Mouse (Mus musculus) granulocyte monocyte progenitor cell, adult 5-6 weeks (primary cell): ENCODE measurements around the gene Syn2. TPM values are rescaled to one million over a fixed set of nuclear protein-coding genes. Genes with fewer than 3 reads are reported as not detected.

Experiments
- ATAC-seq: replicated peaks from 2 replicates; pipeline ENCODE4 v1.8.0; 2016; ENCODE audit warnings: mild to moderate bottlenecking, moderate TSS enrichment, inconsistent platforms; ENCODE audit not compliant: poor library complexity, severe bottlenecking
- total RNA-seq, 2 experiments: library from RNA; stranded (forward) in 1 of 2; stranded (reverse) in 1 of 2; fragments of 200-712, 200-1000 nt in 1 of 2; fragments of >200 nt in 1 of 2; fragmentation: Nextera tagmentation in 1 of 2; gene quantifications; 2 replicates each; pipeline ENCODE4 v1.2.3; 2014 to 2017

Gene Syn2
- total RNA-seq, 2 experiments from 2014 or later = not detected

DNA sequence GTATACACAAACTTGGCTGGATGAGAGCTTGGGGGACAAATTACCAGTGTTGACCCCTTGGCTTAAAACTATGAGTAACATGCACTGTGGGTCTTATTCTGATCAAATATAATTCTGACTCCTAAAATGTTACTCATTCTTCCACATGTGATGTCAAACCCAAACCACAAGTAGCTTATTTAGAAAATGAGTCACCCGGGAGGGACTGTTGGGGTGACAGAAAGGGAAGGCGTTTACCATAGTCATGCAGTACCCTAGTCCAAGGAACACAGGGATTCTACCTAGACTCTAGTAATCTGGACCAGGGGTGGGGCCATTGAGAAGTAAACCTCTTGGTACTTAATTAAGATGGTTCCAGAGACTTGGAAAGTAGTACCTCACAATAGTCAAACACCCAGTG lies 149.5 kb downstream of the Syn2 start:
- peak; percentile 20; the same call in 1 of the 2 replicates for ATAC-seq

DNA sequence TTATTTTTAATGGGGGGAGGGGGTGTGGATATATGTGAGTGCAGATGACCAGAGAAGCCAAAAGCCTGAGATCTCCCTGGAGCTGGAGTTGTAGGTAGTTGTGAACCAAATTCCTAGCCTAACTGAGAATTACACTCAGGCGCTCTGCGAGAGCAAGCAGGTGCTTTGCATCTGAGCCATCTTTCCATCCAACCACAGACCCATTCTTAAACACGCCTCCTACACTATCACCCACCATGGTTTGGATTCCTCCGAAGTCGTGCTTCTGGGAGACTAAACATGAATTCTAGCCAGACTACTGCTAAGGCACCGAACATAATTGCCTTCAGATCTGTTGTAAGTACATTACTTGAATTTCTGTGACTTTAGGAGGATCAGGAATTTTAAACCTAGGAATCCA lies 151.7 kb downstream of the Syn2 start:
- no peak for ATAC-seq

- no peak for ATAC-seq
These were observed 153.5 kb downstream of the Syn2 start for GRCm38 (mm10) chr6:115288223-115288622.

GRCm38 (mm10) chr6:115290561-115290960 lies 155.9 kb downstream of the Syn2 start:
- no peak for ATAC-seq

GRCm38 (mm10) chr6:115291068-115291467 lies 156.4 kb downstream of the Syn2 start:
- peak; percentile 30; the same call in 1 of the 2 replicates for ATAC-seq

DNA sequence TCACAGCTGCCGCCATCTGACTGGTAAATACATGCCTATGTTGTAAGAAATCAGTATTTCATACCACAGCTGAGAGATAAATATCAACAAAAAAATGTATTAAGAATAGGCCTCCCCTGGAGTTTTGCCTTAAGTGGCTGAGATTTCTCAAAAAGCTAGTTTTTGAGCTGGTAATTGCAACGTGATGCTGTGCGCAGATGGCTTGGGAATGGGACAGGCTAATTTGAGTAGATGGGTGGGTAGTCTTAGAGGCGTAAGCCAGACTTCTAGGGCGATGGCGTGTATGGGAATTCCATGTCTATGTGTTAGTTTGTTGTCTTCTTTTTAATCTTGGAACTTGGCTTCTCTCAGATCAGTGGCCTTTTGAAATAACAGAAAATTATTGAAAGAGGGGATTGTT lies 157.1 kb downstream of the Syn2 start:
- no peak for ATAC-seq

- no peak for ATAC-seq
These were observed 157.9 kb downstream of the Syn2 start for GRCm38 (mm10) chr6:115292621-115293020.

DNA sequence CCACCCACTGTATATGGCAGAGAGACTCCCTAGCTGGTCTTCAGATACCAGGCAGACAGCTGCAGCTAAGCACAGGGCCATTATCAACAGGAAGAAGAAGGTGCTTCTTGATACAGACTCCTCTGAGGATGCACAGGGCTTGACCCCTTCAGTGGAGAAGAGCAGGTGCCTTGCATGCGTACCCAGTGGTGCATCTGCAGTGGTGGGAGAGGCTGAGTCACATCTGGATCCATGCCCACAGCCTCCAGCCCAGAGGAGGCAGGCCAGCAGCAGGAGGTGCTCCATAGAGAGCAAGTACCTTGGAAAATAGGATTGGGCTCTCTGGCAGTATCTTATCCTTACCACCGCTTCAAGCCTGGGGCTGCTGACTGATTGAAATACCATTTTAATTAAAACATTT lies 159.2 kb downstream of the Syn2 start:
- no peak for ATAC-seq

DNA sequence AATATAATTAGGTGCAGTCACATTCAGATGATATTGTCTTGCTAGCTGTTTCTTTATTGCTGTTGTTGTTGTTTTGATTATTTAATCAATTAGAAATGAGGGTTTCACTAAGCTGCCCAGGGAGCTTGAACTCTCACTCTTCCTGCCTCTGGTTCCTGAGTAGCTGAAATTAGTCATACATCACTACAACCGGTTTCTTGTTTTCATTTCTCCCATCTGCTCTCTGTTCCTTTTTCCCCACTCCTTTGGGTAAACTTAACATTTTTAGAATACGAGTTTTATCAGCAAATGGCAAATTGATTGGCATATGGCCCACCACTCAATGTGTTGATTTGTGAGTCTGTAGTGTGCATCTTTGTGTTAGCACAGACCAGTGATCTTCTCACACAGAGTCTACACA lies 172.4 kb downstream of the Syn2 start:
- no peak for ATAC-seq

GRCm38 (mm10) chr6:115312780-115313179 lies 178.1 kb downstream of the Syn2 start:
- no peak for ATAC-seq

DNA sequence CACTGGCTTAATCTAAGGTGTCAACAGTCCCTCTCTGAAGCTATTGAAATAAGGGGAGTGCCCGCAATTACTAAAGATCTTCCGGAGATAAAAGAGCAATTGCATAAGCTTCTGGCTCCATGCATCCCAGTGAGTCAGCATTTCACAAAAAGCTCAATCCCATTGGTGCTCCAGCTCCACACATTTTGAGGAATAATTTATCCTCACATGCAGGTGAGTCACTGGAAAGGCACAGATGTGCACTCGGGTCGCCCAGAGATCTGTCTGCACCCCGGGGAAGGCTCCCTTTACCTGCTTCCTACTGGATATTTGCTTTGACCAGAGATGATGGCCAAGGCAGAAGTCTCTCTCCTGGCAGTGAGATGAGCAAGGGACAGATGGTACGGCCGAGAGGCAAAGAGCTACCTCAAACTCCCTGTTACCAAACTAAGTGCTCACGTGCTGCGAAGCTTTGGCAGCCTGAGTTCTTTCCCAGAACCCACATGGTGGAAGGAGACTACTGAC lies 178.6 kb downstream of the Syn2 start:
- ATAC-seq = no peak

- no peak for ATAC-seq
These were observed 179.2 kb downstream of the Syn2 start for GRCm38 (mm10) chr6:115313910-115314309.

GRCm38 (mm10) chr6:115315770-115316169 lies 181.1 kb downstream of the Syn2 start:
- peak; percentile 86 for ATAC-seq

DNA sequence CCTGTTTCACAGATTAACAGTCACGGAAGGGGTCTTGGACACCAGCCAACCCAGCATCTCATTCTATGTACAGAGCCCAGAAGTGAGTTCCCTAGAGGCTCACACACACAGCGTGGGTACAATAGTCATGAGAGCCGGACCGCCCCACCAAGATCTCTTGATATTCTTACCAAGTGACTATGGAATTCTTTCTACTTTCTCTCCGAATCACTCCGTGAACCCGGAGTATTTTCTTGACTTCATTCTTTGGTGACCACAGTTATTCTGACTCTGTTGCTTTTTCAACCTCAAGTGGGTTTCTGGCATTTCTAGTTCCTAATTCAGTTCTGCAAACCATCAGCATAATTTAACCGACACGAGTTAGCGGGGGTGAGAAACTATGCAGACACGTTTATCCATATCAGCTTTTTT lies 182.1 kb downstream of the Syn2 start:
- no peak for ATAC-seq

DNA sequence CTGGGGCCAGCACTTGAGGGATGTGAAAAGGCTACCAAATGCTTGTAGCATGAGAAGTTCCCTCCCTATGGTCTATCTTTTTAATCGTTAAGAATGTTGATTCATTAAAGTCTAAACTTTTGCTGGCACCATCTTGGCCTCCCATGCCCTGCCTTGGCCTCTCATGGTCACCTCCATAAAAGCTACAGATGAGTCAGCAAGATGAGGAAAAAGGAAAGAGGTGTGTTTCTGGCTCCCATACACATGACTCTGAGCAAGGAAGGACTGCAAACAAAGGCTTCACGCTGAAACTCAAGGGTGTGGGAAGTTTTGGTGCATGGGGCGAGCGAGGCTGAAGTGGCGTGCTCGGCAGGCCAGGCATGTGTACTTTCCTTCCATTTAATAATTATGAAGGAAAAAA lies 184.1 kb downstream of the Syn2 start:
- no peak for ATAC-seq

DNA sequence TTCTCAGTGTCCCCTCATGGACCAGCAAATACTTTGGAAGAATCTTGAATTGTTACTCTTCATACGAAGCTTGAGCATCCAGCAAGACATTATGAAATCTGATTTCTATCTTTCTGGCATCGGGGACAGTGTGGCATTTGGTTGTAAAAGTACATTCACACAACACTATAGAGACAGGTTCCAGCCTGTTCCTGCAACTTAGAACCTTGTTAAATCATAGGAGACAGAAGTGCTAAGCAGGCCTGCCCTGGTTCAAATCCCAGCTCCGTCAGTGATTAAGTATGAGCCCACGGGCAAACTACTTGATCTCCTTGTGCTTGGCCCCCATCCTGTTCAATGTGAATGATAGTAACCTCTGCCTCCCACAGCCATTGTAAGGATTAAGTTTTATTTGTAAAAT lies 185.0 kb downstream of the Syn2 start:
- ATAC-seq = no peak

DNA sequence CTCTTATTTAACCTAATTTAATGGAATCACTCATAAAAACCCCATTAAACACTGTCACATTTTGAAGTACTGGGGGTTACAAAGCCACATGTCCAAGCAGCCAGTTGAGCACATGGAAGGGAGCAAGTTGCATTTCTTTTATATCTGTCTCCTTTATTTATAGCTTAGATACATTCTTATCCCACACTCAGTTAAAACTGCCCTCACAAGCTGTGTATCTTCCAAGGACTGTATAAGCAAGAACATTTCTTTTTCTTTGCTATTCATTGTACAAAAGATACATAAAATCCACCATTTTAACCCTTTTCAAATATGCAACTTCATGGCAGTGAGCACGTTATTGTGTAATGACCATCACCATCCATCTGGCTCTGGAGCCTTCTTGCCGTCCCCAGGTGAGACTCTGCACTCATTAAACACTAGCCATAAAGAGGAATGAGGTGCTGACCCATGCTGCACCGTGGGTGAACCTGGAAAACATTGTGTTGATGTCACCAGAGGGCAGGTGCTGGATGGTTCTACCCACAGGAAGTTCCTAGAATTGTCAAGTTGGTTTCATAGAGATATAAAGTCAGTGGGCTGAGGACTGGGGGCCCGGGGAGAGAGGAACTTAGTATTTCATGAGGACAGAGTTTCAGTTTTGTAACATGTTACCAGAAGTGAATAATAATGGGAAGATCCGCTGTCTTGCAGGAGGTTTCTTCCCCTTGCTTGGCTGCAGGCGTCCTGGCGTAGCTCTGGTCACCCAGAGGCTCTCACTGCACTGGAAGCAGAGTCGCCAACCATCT lies 186.4 kb downstream of the Syn2 start:
- peak; percentile 94 for ATAC-seq

GRCm38 (mm10) chr6:115321883-115322351 lies 187.2 kb downstream of the Syn2 start:
- peak; percentile 50 for ATAC-seq

DNA sequence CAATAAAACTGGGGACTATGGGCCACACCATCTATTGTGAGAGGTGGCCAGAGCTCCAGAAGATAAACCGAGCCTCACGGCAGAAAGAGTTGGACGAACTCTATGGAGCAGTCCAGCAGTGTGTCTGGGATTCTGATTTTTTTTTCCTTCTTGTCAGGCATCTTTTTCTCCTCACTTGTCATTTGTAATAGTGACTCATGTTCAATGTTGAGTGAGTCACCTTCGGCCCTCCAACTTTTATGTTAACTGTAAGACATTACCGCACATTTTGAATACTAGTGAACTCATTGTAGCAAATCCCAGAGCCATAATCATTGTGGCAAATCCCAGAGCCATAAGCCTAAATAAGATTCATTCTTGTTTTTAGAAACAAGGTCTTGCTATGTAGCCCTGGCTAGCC lies 188.3 kb downstream of the Syn2 start:
- no peak for ATAC-seq

- peak; percentile 96 for ATAC-seq
These were observed 196.3 kb downstream of the Syn2 start for GRCm38 (mm10) chr6:115330964-115331363.
